Mouse (Mus musculus): ENCODE measurements around the gene Calb2. TPM values are rescaled to one million over a fixed set of nuclear protein-coding genes. Genes with fewer than 3 reads are reported as not detected.

Calb2 gene
- polyA plus RNA-seq, 1 experiment from 2014 or later = not detected

DNA sequence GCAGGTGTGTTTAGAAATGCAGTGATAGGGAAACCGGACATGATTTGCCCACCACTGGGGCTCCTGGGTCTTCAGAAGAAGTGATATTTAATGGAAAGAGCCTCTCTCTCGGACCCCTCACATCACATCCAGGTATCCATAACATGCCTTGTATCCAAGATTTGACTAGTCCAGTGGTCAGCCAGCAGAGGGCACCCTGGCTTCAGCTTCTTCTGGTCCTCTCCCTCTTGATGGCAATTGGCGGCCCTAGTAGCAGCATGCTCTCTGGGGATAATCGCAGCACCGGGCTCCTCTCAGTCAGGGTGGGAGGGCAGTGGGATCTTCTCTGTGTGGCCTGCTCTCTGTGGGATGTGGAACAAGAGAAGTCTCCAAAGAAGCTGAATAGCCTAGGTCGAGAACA is 48.3 kb downstream of the Calb2 start:
- no peaks in the 10 kb centered on the region for H3K36me3 ChIP-seq
- no peak for DNase-seq
- ATAC-seq (ENCODE audit: low read depth) = no peak
- H3K9ac ChIP-seq = no peak overlapping the region
- H3K4me2 ChIP-seq = no peak overlapping the region
- no peak overlapping the region for H3K4me3 ChIP-seq (replicated peaks)
- 35% methylated on average over 6 of the region's 6 CpGs for WGBS (ENCODE audit: insufficient replicate concordance)
- H3K27me3 ChIP-seq = no peaks in the 10 kb centered on the region
- no peaks in the 10 kb centered on the region for H3K4me1 ChIP-seq (replicated peaks)
- H3K9me3 ChIP-seq (replicated peaks) = no peaks in the 10 kb centered on the region
- H3K27ac ChIP-seq = no peak overlapping the region

DNA sequence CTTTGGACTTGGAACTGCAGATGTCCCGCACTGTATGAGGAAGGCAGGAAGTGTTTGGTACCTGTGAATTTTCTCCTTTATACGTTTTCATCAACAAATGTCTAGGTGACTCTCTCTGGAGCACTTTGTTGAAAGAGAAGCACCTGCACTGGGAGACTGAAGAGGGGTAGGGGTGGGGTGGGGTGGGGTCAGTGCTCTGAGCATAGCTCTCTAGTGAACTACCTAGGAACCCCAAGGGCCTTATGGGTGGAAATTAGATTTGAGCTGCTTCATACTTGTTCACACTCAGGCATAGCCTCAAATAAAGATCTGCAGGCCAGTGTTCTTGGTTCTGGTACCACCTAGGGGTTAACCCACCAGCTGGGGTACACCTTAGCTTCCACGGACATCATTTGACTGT is 65.4 kb downstream of the Calb2 start, which contains the start of gene Gm17720:
Gm17720 (minus strand) TSS at position 101 of the 400 bp plus-strand sequence.
- WGBS (ENCODE audit: insufficient replicate concordance) = 67% methylated on average over 3 of the region's 3 CpGs
- Histone ChIP-seq H3K4me3 (replicated peaks) (no peak within 1 kb of the TSS), H3K36me3 (no peaks in the 10 kb centered on the region), H3K9ac (no peak within 1 kb of the TSS), H3K4me2 (no peak within 1 kb of the TSS), H3K27ac (no peak within 1 kb of the TSS), H3K27me3 (no peaks in the 10 kb centered on the region), H3K9me3 (replicated peaks) (no peaks in the 10 kb centered on the region), H3K4me1 (replicated peaks) (no peaks in the 10 kb centered on the region)
- ATAC-seq (ENCODE audit: low read depth) = no peak
- no peak for DNase-seq

DNA sequence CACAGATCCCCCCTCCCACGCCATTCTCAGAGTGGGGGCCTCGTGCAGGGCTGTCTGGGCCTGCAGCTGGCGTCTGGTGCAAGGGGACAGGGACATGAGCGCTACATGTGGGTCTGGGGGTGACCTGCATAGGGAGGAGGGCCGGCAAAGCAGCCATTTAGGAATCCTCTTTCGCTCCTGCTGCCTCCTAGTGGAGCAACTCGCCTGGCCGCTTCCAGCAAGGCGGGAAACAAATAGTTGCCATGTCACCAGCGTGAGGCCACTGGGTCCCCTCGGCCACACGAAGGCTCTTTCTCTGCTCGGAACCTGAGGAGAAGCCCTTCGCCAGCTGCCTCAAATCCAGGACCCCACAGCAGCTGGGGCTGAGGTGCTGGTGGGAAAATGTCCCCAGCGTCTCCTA is 66.3 kb downstream of the Calb2 start:
- WGBS (ENCODE audit: insufficient replicate concordance) = 78% methylated on average over 15 of the region's 15 CpGs
- H3K4me2 ChIP-seq = no peak overlapping the region
- no peak for ATAC-seq (ENCODE audit: low read depth)
- DNase-seq = no peak
- H3K9ac ChIP-seq = no peak overlapping the region
- H3K4me1 ChIP-seq (replicated peaks) = no peaks in the 10 kb centered on the region
- no peaks in the 10 kb centered on the region for H3K9me3 ChIP-seq (replicated peaks)
- H3K27me3 ChIP-seq = no peaks in the 10 kb centered on the region
- no peak overlapping the region for H3K27ac ChIP-seq
- H3K36me3 ChIP-seq = no peaks in the 10 kb centered on the region
- H3K4me3 ChIP-seq (replicated peaks) = no peak overlapping the region

GRCm38 (mm10) chr8:110100907-110101306 is 67.1 kb downstream of the Calb2 start, which contains the start of gene Gm21964:
TSS of gene Gm21964 (plus strand) at chr8:110101207.
- H3K9ac ChIP-seq = no peak within 1 kb of the TSS
- DNase-seq = no peak
- H3K4me3 ChIP-seq (replicated peaks) = no peak within 1 kb of the TSS
- H3K4me2 ChIP-seq = no peak within 1 kb of the TSS
- no peaks in the 10 kb centered on the region for H3K27me3 ChIP-seq
- no peaks in the 10 kb centered on the region for H3K9me3 ChIP-seq (replicated peaks)
- ATAC-seq (ENCODE audit: low read depth) = no peak
- no peaks in the 10 kb centered on the region for H3K4me1 ChIP-seq (replicated peaks)
- WGBS (ENCODE audit: insufficient replicate concordance) = 76% methylated on average over 12 of the region's 12 CpGs
- H3K27ac ChIP-seq = no peak within 1 kb of the TSS
- no peaks in the 10 kb centered on the region for H3K36me3 ChIP-seq

DNA sequence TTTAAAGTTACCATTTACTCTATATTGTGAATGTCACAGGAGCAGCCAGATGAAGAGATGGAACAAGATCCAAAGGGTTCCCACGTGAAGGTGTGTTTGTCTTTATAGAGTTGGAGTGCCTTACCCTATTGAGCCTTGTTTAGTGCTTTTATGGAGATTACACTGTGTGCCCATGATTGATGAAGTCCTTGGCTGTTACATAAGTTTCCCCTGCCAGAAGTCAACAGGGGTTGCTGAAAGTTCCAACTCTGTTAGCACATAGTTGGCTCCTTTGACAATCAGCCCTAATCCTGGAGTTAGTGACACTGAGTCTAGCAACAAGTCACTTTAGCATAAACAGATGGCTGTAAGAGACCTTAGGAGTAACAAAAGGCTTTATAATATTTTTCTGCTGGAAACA is 76.1 kb downstream of the Calb2 start:
- Histone ChIP-seq H3K9me3 (replicated peaks) (peaks cover 17% of the 10 kb centered on the region), H3K9ac (no peak overlapping the region), H3K4me3 (replicated peaks) (no peak overlapping the region), H3K36me3 (peaks cover 19% of the 10 kb centered on the region), H3K27me3 (no peaks in the 10 kb centered on the region), H3K27ac (no peak overlapping the region), H3K4me1 (replicated peaks) (no peaks in the 10 kb centered on the region), H3K4me2 (no peak overlapping the region)
- 40% methylated on average over 1 of the region's 1 CpGs for WGBS (ENCODE audit: insufficient replicate concordance)
- DNase-seq (no peak), ATAC-seq (ENCODE audit: low read depth) (no peak)

Other genes starting within 250 kb of the Calb2 start
- 0.14 TPM in 1 of 2 replicates, not detected in the other for gene Marveld3, start 206.0 kb downstream of the Calb2 start, polyA plus RNA-seq (2015; fragmentation: Nextera tagmentation; extraction: Ambion mirVana)
- 0.16 and 0.20 TPM in 2 replicates for gene Tat, start 177.8 kb downstream of the Calb2 start, polyA plus RNA-seq (2015; fragmentation: Nextera tagmentation; extraction: Ambion mirVana)
- gene Chst4, start 128.5 kb downstream of the Calb2 start, polyA plus RNA-seq (2015; fragmentation: Nextera tagmentation; extraction: Ambion mirVana) = not detected in 2 replicates
- 0.90 and 0.92 TPM in 2 replicates for gene Zfp612, start 88.5 kb downstream of the Calb2 start, polyA plus RNA-seq (2015; fragmentation: Nextera tagmentation; extraction: Ambion mirVana)
- gene Gm21964, start 67.0 kb downstream of the Calb2 start, polyA plus RNA-seq (2015; fragmentation: Nextera tagmentation; extraction: Ambion mirVana) = not detected in 2 replicates
- gene Gm17720, start 65.5 kb downstream of the Calb2 start, polyA plus RNA-seq (2015; fragmentation: Nextera tagmentation; extraction: Ambion mirVana) = not detected in 2 replicates
- 4.4 and 5.4 TPM in 2 replicates for gene Cmtr2, start 47.5 kb upstream of the Calb2 start, polyA plus RNA-seq (2015; fragmentation: Nextera tagmentation; extraction: Ambion mirVana)
- 0.06 TPM in 2 replicates for gene Hydin, start 98.8 kb upstream of the Calb2 start, polyA plus RNA-seq (2015; fragmentation: Nextera tagmentation; extraction: Ambion mirVana)